Mouse (Mus musculus) cortical plate, adult 2 months (tissue): ENCODE data around the gene Aldh3b2.

ENCODE experiments used
- CTCF ChIP-seq: fragments of 200-500 bp; IDR thresholded peaks from 2 replicates; pipeline ENCODE4 v1.5.1; 2011; ENCODE audit warnings: mild to moderate bottlenecking, control low read depth, low read length; ENCODE audit not compliant: insufficient read depth; ENCODE audit errors: extremely low read depth
- POLR2A ChIP-seq: fragments of 200-500 bp; IDR thresholded peaks from 2 replicates; pipeline ENCODE4 v1.6.1; 2011; ENCODE audit warnings: mild to moderate bottlenecking, low read length, control low read depth; ENCODE audit not compliant: insufficient read depth; ENCODE audit errors: extremely low read depth

GRCm38 (mm10) chr19:3922661-3923371 lies 49.3 kb upstream of the Aldh3b2 start:
- TF ChIP-seq CTCF (no peak), POLR2A (no peak)
